Mouse (Mus musculus) embryonic fibroblast, embryonic 13.5 days (primary cell): Measurements from ENCODE around the gene Prg3.

Experiments used
- CTCF ChIP-seq: IDR thresholded peaks from 2 replicates; pipeline ENCODE4 v1.5.1; 2011; ENCODE audit warnings: mild to moderate bottlenecking, control low read depth, low read length, moderate library complexity, borderline replicate concordance; ENCODE audit not compliant: insufficient read depth
- POLR2A ChIP-seq: IDR thresholded peaks from 2 replicates; pipeline ENCODE4 v1.6.1; 2011; ENCODE audit warnings: low read depth, mild to moderate bottlenecking, control low read depth, low read length, moderate library complexity

- TF ChIP-seq CTCF (no peak), POLR2A (no peak)
Observed at GRCm38 (mm10) chr2:84938249-84938946, 49.6 kb upstream of the Prg3 start.
